Mouse (Mus musculus): Measurements from ENCODE around the gene Kalrn. TPM values are rescaled to one million over a fixed set of nuclear protein-coding genes. Genes with fewer than 3 reads are reported as not detected.

Kalrn gene
- polyA plus RNA-seq, 1 experiment from 2014 or later, result 14.4 TPM

- no peak overlapping the region for H3K27ac ChIP-seq
- no peaks in the 10 kb centered on the region for H3K36me3 ChIP-seq
- 57% methylated on average over 12 of the region's 12 CpGs for WGBS
- ATAC-seq, result no peak
- no peak overlapping the region for H3K9ac ChIP-seq
- no peaks in the 10 kb centered on the region for H3K9me3 ChIP-seq
- H3K4me1 ChIP-seq (replicated peaks), result no peaks in the 10 kb centered on the region
- H3K4me3 ChIP-seq (replicated peaks), result no peak overlapping the region
- no peak overlapping the region for H3K4me2 ChIP-seq (replicated peaks)
- no peaks in the 10 kb centered on the region for H3K27me3 ChIP-seq (replicated peaks)
These were observed 243.9 kb downstream of the Kalrn start for GRCm38 (mm10) chr16:34329431-34329873.

GRCm38 (mm10) chr16:34327890-34328289 lies 245.4 kb downstream of the Kalrn start:
- H3K27me3 ChIP-seq (replicated peaks), result no peaks in the 10 kb centered on the region
- no peak overlapping the region for H3K9ac ChIP-seq
- no peak for ATAC-seq
- H3K4me3 ChIP-seq (replicated peaks), result no peak overlapping the region
- no peak overlapping the region for H3K4me2 ChIP-seq (replicated peaks)
- WGBS, result 71% methylated on average over 5 of the region's 5 CpGs
- H3K9me3 ChIP-seq, result no peaks in the 10 kb centered on the region
- H3K36me3 ChIP-seq, result no peaks in the 10 kb centered on the region
- H3K27ac ChIP-seq, result no peak overlapping the region
- no peaks in the 10 kb centered on the region for H3K4me1 ChIP-seq (replicated peaks)

GRCm38 (mm10) chr16:34325869-34326268 lies 247.5 kb downstream of the Kalrn start:
- H3K36me3 ChIP-seq, result no peaks in the 10 kb centered on the region
- no peak for ATAC-seq
- 73% methylated on average over 3 of the region's 3 CpGs for WGBS
- no peak overlapping the region for H3K27ac ChIP-seq
- no peak overlapping the region for H3K9ac ChIP-seq
- no peaks in the 10 kb centered on the region for H3K9me3 ChIP-seq
- H3K27me3 ChIP-seq (replicated peaks), result no peaks in the 10 kb centered on the region
- H3K4me3 ChIP-seq (replicated peaks), result no peak overlapping the region
- H3K4me1 ChIP-seq (replicated peaks), result no peaks in the 10 kb centered on the region
- no peak overlapping the region for H3K4me2 ChIP-seq (replicated peaks)

GRCm38 (mm10) chr16:34325161-34325560 lies 248.2 kb downstream of the Kalrn start:
- Histone ChIP-seq H3K4me3 (replicated peaks) (no peak overlapping the region), H3K4me2 (replicated peaks) (no peak overlapping the region), H3K9ac (no peak overlapping the region), H3K36me3 (no peaks in the 10 kb centered on the region), H3K27ac (no peak overlapping the region), H3K9me3 (no peaks in the 10 kb centered on the region), H3K4me1 (replicated peaks) (0 out of 2 replicates have a peak, but pooled peaks cover 3% of the 10 kb centered on the region), H3K27me3 (replicated peaks) (no peaks in the 10 kb centered on the region)
- no peak for ATAC-seq
- WGBS, result 94% methylated on average over 4 of the region's 4 CpGs

- Histone ChIP-seq H3K4me3 (replicated peaks) (no peak overlapping the region), H3K9me3 (no peaks in the 10 kb centered on the region), H3K27me3 (replicated peaks) (no peaks in the 10 kb centered on the region), H3K4me2 (replicated peaks) (no peak overlapping the region), H3K27ac (no peak overlapping the region), H3K4me1 (replicated peaks) (0 out of 2 replicates have a peak, but pooled peaks cover 3% of the 10 kb centered on the region), H3K36me3 (no peaks in the 10 kb centered on the region), H3K9ac (no peak overlapping the region)
- WGBS, result 71% methylated on average over 3 of the region's 3 CpGs
- ATAC-seq, result no peak
These were observed 248.6 kb downstream of the Kalrn start for GRCm38 (mm10) chr16:34324735-34325134.

GRCm38 (mm10) chr16:34323496-34323895 lies 249.8 kb downstream of the Kalrn start:
- ATAC-seq, result no peak
- Histone ChIP-seq H3K9ac (no peak overlapping the region), H3K27me3 (replicated peaks) (no peaks in the 10 kb centered on the region), H3K36me3 (no peaks in the 10 kb centered on the region), H3K9me3 (no peaks in the 10 kb centered on the region), H3K4me1 (replicated peaks) (0 out of 2 replicates have a peak, but pooled peaks cover 3% of the 10 kb centered on the region), H3K4me3 (replicated peaks) (no peak overlapping the region), H3K27ac (no peak overlapping the region), H3K4me2 (replicated peaks) (no peak overlapping the region)
- 60% methylated on average over 1 of the region's 1 CpGs for WGBS

- Histone ChIP-seq H3K9ac (no peak overlapping the region), H3K27me3 (replicated peaks) (no peaks in the 10 kb centered on the region), H3K9me3 (no peaks in the 10 kb centered on the region), H3K4me1 (replicated peaks) (0 out of 2 replicates have a peak, but pooled peaks cover 3% of the 10 kb centered on the region), H3K4me2 (replicated peaks) (no peak overlapping the region), H3K36me3 (no peaks in the 10 kb centered on the region), H3K4me3 (replicated peaks) (no peak overlapping the region), H3K27ac (no peak overlapping the region)
- WGBS, result 26% methylated on average over 4 of the region's 4 CpGs
- ATAC-seq, result peak; percentile 80
These were observed 250.8 kb downstream of the Kalrn start for GRCm38 (mm10) chr16:34322546-34322945.

GRCm38 (mm10) chr16:34321066-34321790 lies 252.1 kb downstream of the Kalrn start:
- H3K27me3 ChIP-seq (replicated peaks), result no peaks in the 10 kb centered on the region
- H3K9ac ChIP-seq, result no peak overlapping the region
- no peak overlapping the region for H3K4me2 ChIP-seq (replicated peaks)
- H3K9me3 ChIP-seq, result no peaks in the 10 kb centered on the region
- 0 out of 2 replicates have a peak, but pooled peaks cover 3% of the 10 kb centered on the region for H3K4me1 ChIP-seq (replicated peaks)
- no peak overlapping the region for H3K27ac ChIP-seq
- H3K36me3 ChIP-seq, result no peaks in the 10 kb centered on the region
- ATAC-seq, result no peak
- 88% methylated on average over 4 of the region's 4 CpGs for WGBS
- H3K4me3 ChIP-seq (replicated peaks), result no peak overlapping the region

GRCm38 (mm10) chr16:34320023-34320800 lies 253.1 kb downstream of the Kalrn start:
- Histone ChIP-seq H3K4me3 (replicated peaks) (no peak overlapping the region), H3K9ac (no peak overlapping the region), H3K36me3 (no peaks in the 10 kb centered on the region), H3K9me3 (no peaks in the 10 kb centered on the region), H3K4me1 (replicated peaks) (0 out of 2 replicates have a peak, but pooled peaks cover 3% of the 10 kb centered on the region), H3K27ac (no peak overlapping the region), H3K27me3 (replicated peaks) (no peaks in the 10 kb centered on the region), H3K4me2 (replicated peaks) (no peak overlapping the region)
- ATAC-seq, result peak; percentile 82
- 76% methylated on average over 11 of the region's 11 CpGs for WGBS

- H3K4me3 ChIP-seq (replicated peaks), result no peak overlapping the region
- H3K9me3 ChIP-seq, result no peaks in the 10 kb centered on the region
- no peak overlapping the region for H3K4me2 ChIP-seq (replicated peaks)
- H3K27me3 ChIP-seq (replicated peaks), result no peaks in the 10 kb centered on the region
- H3K4me1 ChIP-seq (replicated peaks), result 0 out of 2 replicates have a peak, but pooled peaks cover 3% of the 10 kb centered on the region
- ATAC-seq, result no peak
- no peaks in the 10 kb centered on the region for H3K36me3 ChIP-seq
- no peak overlapping the region for H3K27ac ChIP-seq
- 27% methylated on average over 3 of the region's 3 CpGs for WGBS
- no peak overlapping the region for H3K9ac ChIP-seq
These were observed 256.2 kb downstream of the Kalrn start for GRCm38 (mm10) chr16:34317110-34317509.

- Histone ChIP-seq H3K9me3 (no peaks in the 10 kb centered on the region), H3K4me1 (replicated peaks) (0 out of 2 replicates have a peak, but pooled peaks cover 3% of the 10 kb centered on the region), H3K27me3 (replicated peaks) (no peaks in the 10 kb centered on the region), H3K36me3 (no peaks in the 10 kb centered on the region), H3K9ac (no peak overlapping the region), H3K27ac (no peak overlapping the region), H3K4me3 (replicated peaks) (no peak overlapping the region), H3K4me2 (replicated peaks) (no peak overlapping the region)
- WGBS, result 61% methylated on average over 10 of the region's 10 CpGs
- ATAC-seq, result no peak
These were observed 257.1 kb downstream of the Kalrn start for GRCm38 (mm10) chr16:34316253-34316652.

- Histone ChIP-seq H3K36me3 (no peaks in the 10 kb centered on the region), H3K4me3 (replicated peaks) (no peak overlapping the region), H3K4me1 (replicated peaks) (no peaks in the 10 kb centered on the region), H3K4me2 (replicated peaks) (no peak overlapping the region), H3K9me3 (no peaks in the 10 kb centered on the region), H3K9ac (no peak overlapping the region), H3K27me3 (replicated peaks) (no peaks in the 10 kb centered on the region), H3K27ac (no peak overlapping the region)
- 86% methylated on average over 10 of the region's 10 CpGs for WGBS
- no peak for ATAC-seq
These were observed 259.3 kb downstream of the Kalrn start for GRCm38 (mm10) chr16:34314071-34314470.
